Mouse (Mus musculus) gastrocnemius, adult 18-20 months (tissue): ENCODE measurements around the gene Mfap3. TPM values are rescaled to one million over a fixed set of nuclear protein-coding genes. Genes with fewer than 3 reads are reported as not detected.

ENCODE experiments used
- DNase-seq: peaks from one replicate; pipeline ENCODE4 v3.0.0; 2021; ENCODE audit warnings: low spot score
- total RNA-seq, 2 experiments: library from RNA; stranded (reverse); gene quantifications; 2 replicates each; pipeline ENCODE4 v1.2.3; 2021

The Mfap3 gene
- total RNA-seq, 2 experiments from 2014 or later = 7.0 to 8.3 TPM

GRCm38 (mm10) chr11:57527506-57527905, 9.0 kb downstream of the Mfap3 start:
- DNase-seq = no peak

GRCm38 (mm10) chr11:57529111-57529510, 10.6 kb downstream of the Mfap3 start:
- no peak for DNase-seq

- DNase-seq = no peak
Measured at GRCm38 (mm10) chr11:57531300-57531950, 13.0 kb downstream of the Mfap3 start.

GRCm38 (mm10) chr11:57532306-57532705, 13.8 kb downstream of the Mfap3 start:
- DNase-seq = no peak

GRCm38 (mm10) chr11:57535912-57536311, 17.4 kb downstream of the Mfap3 start:
- no peak for DNase-seq

- DNase-seq = no peak
Measured at GRCm38 (mm10) chr11:57539841-57540418, 21.5 kb downstream of the Mfap3 start.

- no peak for DNase-seq
Measured at GRCm38 (mm10) chr11:57540681-57541080, 22.2 kb downstream of the Mfap3 start.

- peak; percentile 72 for DNase-seq
Measured at GRCm38 (mm10) chr11:57548618-57549550, 30.4 kb downstream of the Mfap3 start.

- DNase-seq = no peak
Measured at GRCm38 (mm10) chr11:57550230-57550629, 31.8 kb downstream of the Mfap3 start.

GRCm38 (mm10) chr11:57551016-57551415, 32.6 kb downstream of the Mfap3 start:
- no peak for DNase-seq

- no peak for DNase-seq
Measured at GRCm38 (mm10) chr11:57553015-57553780, 34.7 kb downstream of the Mfap3 start.

GRCm38 (mm10) chr11:57557936-57558335, 39.5 kb downstream of the Mfap3 start:
- peak; percentile 7 for DNase-seq

GRCm38 (mm10) chr11:57564564-57564963, 46.1 kb downstream of the Mfap3 start:
- no peak for DNase-seq

GRCm38 (mm10) chr11:57566091-57567035, 47.9 kb downstream of the Mfap3 start:
- DNase-seq = no peak

- DNase-seq = no peak
Measured at GRCm38 (mm10) chr11:57568950-57569490, 50.6 kb downstream of the Mfap3 start.

GRCm38 (mm10) chr11:57571035-57571434, 52.6 kb downstream of the Mfap3 start:
- no peak for DNase-seq

GRCm38 (mm10) chr11:57573686-57574274, 55.3 kb downstream of the Mfap3 start:
- no peak for DNase-seq

GRCm38 (mm10) chr11:57576871-57577515, 58.5 kb downstream of the Mfap3 start:
- DNase-seq = no peak
